Mouse (Mus musculus): ENCODE data around the gene Pkd2l1.
"Not testable (repeated sequence)": the region's sequence is repeated elsewhere in the genome, so short reads cannot be mapped to it uniquely, and the experiment has no call there.

The Pkd2l1 gene

DNA sequence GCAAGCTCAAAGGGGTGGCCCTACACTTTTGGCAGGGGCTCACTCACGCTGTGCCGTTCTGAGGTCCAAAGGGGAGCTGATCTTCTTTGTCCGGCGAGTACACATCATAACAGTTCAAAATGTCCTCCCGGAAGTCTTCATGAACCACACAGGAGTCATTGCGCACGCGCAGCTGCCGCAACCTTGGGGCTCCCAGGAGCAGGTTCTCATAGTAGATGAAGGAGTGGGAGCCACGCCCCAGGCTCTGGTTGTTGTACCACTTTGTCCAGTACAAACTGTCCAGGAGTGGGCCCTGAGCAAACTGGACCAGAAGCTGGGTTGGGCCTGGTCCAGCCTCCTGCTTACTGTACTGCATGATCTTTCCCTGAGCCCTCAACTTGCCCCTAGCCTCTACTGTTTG lies 35.2 kb downstream of the Pkd2l1 start:
- DNase-seq (ENCODE audit: low spot score) = no peak

DNA sequence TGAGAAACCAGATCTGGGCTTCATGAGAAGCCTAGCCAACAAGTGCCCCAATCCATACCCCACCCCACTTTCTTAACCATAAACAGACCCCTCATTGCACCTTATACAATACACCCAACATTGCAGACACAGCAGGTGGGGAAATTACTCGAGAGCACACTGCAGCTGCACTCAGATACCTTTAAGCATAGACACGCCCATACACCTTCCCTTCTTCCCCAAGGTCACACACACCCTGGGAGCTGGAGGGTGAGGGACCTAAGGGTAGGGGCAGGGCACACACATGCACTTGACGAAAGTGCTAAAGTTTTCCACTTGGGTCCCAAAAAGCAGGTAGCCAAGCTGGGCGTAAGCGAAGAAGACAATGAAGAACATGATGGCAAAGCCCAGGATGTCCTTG lies 38.5 kb downstream of the Pkd2l1 start:
- DNase-seq (ENCODE audit: low spot score) = no peak

DNA sequence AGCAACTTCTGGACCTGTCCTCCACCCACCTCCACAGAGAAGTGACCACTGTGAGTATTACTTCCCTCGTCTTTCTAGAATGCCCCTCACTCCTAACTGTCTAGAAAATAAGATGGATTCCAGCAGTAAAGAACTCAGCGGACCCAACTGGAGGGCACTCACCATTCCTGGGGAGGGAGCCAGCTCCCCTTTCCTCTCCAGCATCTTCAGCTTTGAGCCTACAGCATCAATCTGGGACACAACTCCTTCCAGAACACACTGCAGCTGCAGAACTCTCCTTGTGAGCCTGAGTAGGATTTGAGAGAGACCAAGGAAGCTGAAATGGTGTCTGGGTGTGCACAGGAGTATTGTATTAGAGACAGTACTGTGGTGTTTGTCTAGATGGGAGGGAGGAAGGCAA lies 43.3 kb downstream of the Pkd2l1 start:
- DNase-seq (ENCODE audit: low spot score) = no peak

DNA sequence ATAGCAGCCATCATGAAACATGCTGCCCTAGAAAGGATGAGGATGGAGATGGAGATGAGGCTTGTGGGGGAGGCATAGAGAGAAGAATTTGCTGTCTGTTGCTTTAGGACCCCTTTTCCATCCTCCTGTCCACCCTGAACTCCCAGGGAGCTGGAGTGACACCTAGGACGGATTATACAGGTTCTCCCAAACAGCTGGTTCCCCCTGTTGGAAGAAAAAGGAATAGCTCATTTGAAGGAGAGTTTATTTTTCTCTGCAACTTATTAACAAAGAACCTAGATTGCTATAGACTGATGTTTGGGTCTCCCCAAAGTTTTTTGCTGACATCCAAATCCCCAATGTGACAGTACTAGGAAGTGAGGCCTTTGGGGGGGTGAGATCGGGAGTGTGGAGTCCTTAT lies 43.9 kb downstream of the Pkd2l1 start:
- DNase-seq (ENCODE audit: low spot score) = no peak

DNA sequence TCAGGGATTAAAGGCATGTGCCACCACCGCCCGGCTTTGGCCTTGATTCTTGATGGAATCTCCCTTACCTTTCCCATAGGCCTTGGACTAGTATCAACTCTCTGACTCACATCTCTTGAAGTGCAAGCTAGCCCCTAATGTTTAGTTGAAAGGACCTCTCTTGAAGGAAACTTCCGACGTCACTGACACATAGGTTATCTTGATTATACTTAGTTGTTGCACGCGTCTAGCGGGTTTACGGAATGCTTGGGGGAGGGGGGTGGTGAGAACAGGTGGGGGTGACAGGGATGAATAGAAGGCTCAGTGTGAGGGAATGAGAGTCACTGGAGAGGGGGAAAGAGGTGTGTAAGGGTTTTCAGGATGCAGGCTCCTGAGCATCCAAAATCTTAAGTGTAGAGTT lies 45.3 kb downstream of the Pkd2l1 start:
- DNase-seq (ENCODE audit: low spot score) = no peak

DNA sequence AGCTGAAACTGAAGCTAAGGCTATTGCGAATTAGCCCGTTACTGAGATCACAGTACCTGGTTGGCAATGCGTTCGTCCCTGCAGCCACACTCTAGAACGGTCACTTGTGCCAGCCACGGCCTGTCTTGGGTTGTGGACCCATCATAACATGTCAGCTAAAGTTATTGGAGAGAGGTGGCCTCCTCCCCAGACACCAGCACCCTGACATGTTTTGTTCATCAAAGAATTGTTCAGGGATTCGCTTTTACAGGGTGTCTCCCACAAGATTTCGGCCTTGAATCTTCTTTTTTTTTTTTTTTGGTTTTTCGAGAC lies 45.7 kb downstream of the Pkd2l1 start:
- DNase-seq (ENCODE audit: low spot score) = no peak

DNA sequence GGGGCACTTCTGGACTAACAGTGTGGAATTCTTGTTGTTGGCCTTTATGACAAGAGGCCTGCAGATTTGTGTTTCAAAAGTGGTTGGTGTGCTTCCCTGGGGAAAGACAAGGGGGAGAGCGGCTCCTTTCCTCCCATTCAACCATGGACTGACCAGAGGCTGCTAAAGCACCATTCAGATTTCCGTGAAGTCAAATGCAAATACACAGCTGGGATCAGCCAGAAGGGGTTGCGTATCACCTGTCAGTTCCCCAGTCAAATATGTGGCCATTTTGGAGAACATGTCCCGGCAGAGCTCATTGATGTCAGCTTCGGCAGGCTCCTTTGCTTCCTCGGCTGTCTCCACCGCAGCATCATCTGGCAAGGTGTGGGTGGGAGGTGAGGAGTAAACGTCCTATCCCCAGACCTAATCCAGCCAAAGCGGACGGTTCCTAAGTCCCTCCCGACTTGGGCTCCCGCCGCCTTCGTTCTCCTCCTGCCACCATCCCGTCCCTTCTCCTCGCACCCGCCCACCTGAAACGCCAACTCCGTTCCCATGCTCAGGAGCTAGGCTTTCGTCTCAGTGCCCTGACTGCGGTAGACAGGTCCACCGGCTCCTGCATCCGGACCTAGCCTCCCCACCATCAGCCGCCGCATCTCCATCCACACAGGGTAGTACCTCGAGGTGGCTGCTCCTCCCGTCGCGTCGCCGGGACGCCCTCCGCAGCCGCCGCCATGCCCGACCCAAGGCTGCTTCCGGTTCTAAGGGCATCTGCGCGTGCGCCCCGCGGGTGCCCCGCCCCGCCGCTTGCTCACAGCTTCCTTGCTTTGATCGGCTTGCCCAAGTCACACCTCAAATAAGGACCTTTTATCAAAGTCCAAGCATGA lies 46.3 kb downstream of the Pkd2l1 start, which contains the start of gene Bloc1s2:
Gene Bloc1s2 (minus strand): TSS at position 745 of the 866 bp plus-strand sequence.
- DNase-seq (ENCODE audit: low spot score) = peak; percentile 88

DNA sequence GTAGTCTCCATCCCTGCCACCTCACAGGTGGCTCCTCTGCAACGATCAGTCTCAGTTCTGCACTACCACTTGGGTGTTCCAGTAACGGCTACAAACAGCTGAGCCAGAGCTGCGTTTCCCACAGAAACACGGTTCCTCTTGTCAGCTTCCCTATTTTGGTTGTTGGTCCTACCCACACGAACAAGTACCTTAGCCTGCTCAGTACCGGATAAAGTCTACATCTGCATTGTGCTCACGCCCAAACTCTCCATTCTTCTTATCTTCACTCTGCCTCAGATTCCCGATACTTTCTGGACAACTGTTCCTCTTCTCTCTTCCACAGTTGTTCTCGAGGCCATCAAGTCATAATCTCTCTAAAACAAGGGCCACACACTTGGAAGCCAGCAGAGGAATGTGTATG lies 47.9 kb downstream of the Pkd2l1 start:
- DNase-seq (ENCODE audit: low spot score) = no peak

DNA sequence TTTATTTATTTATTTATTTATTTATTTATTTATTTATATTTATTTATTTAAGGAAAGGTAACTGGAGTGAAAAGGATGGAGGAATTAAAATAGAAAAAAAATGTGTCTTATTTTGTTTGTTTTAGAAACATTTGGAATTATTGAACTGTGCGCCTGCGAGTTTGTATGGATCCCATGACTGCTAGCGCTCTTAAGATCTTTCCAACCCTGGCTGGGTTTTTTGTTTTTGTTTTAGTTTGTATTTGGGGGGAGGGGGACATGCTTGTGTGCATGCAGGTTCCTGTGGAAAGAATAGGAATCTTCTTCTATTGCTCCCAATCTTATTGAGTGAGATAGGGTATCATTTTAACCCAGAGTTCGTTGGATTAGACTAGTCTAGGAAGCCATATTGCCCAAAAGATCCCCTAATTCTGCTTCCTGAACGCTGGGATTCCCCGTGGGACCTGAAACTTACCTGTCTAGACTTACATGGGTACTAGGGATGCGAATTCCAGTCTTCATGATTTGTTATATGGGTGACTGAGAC lies 56.2 kb downstream of the Pkd2l1 start:
- DNase-seq (ENCODE audit: low spot score) = no peak

DNA sequence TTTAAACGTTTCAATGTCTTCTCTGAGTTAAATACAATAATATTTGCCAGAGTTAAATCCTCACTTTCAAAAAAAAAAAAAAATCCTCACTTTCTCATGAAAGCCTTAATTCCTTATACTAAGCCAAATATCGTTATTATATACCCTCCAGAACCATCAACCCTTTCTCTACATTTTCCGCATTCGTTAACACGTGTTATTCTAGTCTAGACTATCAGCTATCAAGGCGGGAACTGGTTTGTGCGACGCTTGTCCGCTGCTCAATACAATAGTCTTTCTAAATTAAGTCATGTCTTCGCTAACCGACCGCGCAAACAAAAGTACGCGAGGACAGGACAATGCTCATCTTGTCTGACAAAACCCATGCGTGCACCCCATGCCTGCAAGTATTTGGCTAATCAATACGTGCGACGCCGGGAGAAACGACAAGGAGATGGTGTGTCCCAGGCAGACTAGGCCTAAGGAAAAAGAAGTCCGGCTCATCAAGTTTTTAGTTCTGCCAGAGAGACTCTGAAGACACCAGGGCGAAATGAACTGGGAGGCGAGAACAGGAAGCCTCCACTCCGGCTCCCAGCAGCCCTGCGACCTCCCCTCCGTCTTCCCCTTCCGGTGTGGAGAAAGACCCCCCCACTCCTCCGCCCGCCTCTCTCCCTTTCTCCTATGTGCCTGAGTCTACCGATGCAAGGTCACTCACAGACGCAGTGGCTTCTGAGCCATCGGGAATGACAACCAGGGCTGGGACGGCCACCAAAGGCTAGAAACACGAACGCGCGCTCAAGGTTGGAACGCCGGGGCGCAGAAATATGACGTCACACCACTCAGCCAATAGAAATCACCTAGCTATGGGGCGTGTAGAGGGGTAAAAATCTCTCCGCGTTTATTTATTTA lies 56.9 kb downstream of the Pkd2l1 start, which contains the start of gene Cwf19l1:
Gene Cwf19l1 (minus strand): TSS at position 805 of the 888 bp plus-strand sequence.
- peak; percentile 77 for DNase-seq (ENCODE audit: low spot score)

DNA sequence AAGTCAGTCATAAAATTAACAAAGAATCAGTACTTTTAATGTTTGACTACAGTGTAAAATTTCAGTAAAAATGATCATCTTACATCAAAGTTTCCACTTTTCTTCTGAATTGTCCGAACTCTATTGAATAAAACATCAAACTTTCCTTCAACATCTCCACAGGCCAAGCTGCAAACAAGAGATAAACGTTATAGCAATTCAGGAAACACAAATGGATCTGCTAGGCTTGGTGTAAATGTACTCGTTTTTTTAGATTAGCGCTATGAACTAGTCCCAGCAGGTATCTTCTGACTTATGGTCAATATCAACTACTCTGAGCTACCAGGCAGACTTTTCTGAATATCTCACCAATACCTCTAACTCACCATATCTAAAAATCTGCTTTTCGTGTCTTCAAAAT lies 59.3 kb downstream of the Pkd2l1 start:
- no peak for DNase-seq (ENCODE audit: low spot score)

DNA sequence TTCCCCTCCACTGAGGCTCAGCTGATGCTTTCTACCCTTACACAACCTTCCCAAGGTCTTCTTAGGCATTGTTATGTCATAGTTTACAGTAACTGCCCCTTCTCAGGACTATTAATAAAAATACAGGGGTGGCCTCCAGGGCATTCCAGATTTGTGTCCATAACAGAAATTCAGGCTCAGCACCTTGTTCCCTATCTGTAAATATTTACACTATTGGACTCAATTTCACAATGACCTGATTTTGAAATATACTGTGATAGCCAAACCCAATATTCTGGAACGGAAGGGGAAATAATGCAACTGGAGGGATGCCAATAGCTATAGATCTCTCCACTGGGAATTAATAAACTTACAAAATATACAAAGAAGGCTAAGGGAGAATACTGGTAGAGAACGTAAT lies 63.7 kb downstream of the Pkd2l1 start:
- no peak for DNase-seq (ENCODE audit: low spot score)

DNA sequence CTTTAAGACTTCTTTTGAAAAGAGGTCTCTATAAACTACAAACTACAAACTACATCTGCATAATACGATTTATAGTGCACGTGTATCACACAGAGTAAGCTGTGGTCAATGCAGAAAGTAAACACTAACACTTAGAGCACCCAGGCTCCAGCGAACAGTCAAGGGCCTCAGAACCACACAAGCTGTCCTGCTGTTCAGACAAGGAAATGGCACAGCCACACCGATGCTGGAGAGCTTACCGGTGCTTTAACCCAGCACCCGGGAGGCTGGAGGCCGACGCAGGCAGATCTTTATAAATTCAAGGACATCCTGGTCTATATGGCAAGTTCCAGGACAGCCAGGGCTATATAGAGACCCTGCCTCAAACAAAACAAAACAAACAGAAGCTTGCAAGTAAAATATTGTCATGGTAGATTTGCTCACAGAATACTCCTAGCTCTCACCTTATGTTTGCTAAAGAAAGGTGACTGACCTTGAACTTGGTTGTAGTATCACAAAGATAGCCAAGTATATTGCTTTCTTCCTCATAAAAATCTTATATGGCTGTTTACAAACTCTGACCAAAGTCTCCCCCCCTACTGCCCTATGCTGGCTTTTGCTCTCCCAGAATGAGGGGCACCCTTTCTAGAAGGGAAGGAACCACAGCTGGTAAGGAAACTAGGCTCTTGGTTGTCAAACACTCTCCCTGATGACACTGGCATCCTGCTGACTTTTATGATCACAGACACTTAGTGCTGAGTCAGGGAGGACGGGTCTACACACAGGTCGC lies 64.3 kb downstream of the Pkd2l1 start:
- no peak for DNase-seq (ENCODE audit: low spot score)

DNA sequence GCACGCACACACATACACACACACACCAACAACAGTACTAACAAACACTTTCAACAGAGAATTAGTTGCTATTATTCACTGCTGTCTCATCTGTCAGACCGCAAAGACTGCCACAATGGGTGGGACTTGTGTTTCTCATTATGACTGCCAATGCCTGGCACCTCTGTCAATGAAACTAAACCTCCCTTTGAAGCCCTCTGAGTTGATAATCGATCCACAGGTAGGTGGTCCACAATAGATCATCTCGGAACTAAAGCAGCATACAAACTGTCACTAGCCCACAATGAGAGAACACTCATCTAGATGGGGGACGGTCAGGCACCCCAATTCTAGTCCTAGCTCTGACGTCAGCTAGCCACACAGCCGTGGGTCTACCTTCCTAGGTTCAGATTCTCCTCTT lies 71.1 kb downstream of the Pkd2l1 start:
- no peak for DNase-seq (ENCODE audit: low spot score)

DNA sequence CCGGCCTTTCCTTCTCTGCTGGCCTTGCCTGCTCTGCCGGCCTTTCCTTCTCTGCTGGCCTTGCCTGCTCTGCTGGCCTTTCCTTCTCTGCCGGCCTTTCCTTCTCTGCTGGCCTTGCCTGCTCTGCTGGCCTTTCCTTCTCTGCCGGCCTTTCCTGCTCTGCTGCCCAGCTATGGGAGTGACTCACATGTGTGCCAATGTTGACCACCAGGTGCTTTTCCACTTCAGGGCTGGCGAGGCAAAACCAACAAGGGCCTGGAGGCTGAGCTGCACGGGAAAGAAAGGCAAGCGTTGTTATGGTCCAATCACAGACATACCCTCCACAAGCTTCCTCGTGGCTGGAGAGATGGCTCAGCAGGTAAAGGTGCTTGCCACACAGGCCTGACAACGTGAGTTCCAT lies 71.6 kb downstream of the Pkd2l1 start:
- DNase-seq (ENCODE audit: low spot score) = not testable (repeated sequence)

DNA sequence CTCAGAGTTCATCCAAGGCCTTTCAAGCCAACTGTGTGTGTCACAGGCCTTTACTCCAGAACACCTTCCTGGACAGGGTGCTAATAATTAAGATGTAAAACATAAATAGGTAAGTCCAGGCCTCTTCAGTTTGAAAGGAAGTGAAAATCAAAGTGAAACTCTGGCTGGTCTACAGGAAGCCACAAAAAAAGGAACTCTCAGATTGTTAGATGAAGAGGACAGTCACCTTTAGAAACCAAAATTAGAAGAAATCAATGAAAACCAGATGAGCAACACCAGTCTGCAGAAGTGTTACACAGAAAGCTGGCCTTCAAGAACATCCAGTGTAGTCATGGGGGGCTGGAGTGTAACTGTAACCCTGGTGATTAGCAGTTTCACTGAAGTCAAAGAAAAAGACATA lies 74.4 kb downstream of the Pkd2l1 start:
- DNase-seq (ENCODE audit: low spot score) = no peak

DNA sequence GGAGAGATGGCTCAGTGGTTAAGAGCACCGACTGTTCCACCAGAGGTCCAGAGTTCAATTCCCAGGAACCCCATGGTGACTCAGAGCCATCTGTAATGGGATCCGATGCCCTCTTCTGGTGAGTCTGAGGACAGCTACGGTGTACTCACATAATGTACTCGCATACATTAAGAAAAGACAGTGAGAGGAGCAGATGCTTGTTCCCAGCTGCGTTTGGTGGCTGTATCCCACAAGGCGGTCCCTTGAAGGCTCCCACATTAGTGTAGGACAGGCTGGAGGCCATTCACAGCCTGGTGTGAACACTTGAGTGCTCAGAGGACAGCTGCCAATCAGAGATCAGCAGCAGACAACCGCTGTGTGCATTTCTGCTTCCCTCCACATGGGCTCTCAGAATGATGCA lies 80.5 kb downstream of the Pkd2l1 start:
- DNase-seq (ENCODE audit: low spot score) = no peak

DNA sequence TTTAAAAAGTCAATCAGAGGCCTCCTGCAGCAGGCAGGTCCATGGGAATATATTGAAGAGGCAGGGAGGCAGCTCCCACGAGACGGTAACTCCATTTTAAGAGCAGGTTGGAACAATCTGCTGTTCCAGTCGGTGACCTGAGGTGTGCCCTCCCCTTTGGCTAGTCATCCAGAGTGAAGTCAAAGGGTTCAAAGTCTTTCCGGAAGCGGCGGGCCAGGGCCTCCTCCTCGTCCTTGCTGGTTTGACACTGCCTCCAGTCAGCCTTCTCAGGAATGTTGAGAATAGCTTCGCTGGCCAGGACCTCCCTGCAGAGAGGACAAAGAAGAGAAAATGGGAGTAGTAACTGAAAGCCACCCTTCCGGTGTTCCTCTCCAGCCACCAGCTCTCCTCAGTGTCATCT lies 81.9 kb downstream of the Pkd2l1 start:
- no peak for DNase-seq (ENCODE audit: low spot score)

DNA sequence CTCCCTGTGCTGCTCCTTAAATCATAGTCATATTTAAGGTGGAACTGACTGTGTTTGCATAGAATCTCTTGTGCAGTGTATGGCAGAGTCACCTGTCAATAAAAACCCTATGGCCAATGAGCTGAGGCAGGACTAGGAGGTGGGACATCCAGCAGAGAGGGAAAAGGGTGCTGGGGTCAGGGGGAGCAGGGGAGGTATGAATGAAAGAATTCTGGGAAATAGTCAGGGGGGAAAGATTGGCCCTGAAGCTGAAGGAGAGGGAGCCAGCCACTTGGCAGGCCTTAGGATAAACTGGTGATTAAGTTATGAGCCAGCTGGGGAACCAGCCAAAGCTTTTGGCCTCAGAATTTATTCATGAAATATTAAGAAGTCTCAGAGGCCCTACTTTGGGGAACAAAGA lies 83.2 kb downstream of the Pkd2l1 start:
- peak; percentile 10 for DNase-seq (ENCODE audit: low spot score)

DNA sequence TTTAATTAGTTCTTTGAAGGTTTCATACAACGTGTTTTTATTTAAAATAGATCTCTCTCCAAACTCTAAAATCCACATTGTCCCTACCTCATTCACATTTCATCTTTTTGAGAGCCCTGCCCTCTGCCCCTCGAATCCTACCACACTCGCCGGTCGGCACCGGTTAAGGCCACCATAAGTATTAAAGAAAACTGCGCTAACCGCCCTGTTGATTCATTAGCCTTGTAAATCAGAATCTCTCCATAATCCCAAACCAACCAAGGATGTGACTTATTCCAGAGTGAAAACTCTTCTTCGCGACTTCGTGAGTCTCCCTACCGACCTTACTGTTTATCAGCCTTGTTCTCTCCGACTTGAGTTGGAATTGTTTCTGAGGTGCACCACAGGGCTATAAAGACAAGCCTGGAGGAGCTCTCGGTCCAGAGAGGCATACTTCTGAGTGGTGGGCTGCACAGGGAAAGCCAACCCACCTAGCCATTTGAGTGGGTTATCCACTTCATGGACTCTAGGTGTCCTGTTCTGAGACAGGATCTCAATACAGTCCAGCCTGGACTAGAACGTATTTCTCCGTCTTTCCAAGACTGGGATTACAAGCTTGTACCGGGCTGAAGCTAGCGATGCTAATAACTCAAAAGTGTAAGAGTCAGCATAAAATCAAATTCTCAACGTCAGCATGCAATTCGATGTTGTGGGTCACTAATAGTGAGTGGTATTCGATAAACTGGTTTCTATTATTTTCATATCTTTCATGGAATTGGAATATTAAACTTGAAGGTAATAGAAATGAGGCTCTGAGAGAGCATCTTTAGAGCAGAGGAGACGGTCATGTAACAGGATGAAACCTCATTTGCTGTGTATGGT lies 84.4 kb downstream of the Pkd2l1 start:
- peak; percentile 8 for DNase-seq (ENCODE audit: low spot score)

Data from ovary, postnatal 36 days (tissue).